Mouse (Mus musculus) limb, embryonic 10.5 days (tissue): ENCODE results near the gene Egfl7. TPM values are rescaled to one million over a fixed set of nuclear protein-coding genes. Genes with fewer than 3 reads are reported as not detected.

Source experiments
- DNase-seq: peaks from one replicate; pipeline ENCODE4 v3.0.0-alpha.2; 2017; ENCODE audit warnings: low spot score
- H3K27ac ChIP-seq: fragments of 300-500 bp; sonication (generic); 2 replicates; pipeline ENCODE4 v1.5.1; 2016; ENCODE audit warnings: mild to moderate bottlenecking
- H3K27me3 ChIP-seq: fragments of 300-500 bp; sonication (generic); 2 replicates; pipeline ENCODE4 v1.6.1; 2016; ENCODE audit warnings: low read depth, mild to moderate bottlenecking; ENCODE audit not compliant: poor library complexity, severe bottlenecking
- H3K36me3 ChIP-seq: fragments of 300-500 bp; sonication (generic); 2 replicates; pipeline ENCODE4 v1.6.1; 2016; ENCODE audit warnings: mild to moderate bottlenecking, moderate library complexity
- H3K4me1 ChIP-seq: fragments of 300-500 bp; sonication (generic); 2 replicates; pipeline ENCODE4 v1.6.1; 2016
- H3K4me3 ChIP-seq: fragments of 300-500 bp; sonication (generic); 2 replicates; pipeline ENCODE4 v1.5.1; 2016; ENCODE audit warnings: mild to moderate bottlenecking, moderate library complexity
- H3K9me3 ChIP-seq: fragments of 300-500 bp; sonication (generic); replicated peaks from 2 replicates; pipeline ENCODE4 v1.6.1; 2016; ENCODE audit warnings: mild to moderate bottlenecking
- WGBS: fragments of 180-500 bp; shearing (Covaris S2); methylation state at CpG from one replicate; pipeline ENCODE4 v1.1.7; 2016; 5-methylcytosine and 5-hydroxymethylcytosine counted together
- polyA plus RNA-seq: library from polyadenylated mRNA; unstranded; fragments of >200 nt; fragmentation: Nextera tagmentation; extraction: Ambion mirVana; gene quantifications from 2 replicates; pipeline ENCODE4 v1.2.1, GENCODE M21; 2016

Gene Egfl7
- polyA plus RNA-seq, 1 experiment from 2014 or later: 97.2 TPM

DNA sequence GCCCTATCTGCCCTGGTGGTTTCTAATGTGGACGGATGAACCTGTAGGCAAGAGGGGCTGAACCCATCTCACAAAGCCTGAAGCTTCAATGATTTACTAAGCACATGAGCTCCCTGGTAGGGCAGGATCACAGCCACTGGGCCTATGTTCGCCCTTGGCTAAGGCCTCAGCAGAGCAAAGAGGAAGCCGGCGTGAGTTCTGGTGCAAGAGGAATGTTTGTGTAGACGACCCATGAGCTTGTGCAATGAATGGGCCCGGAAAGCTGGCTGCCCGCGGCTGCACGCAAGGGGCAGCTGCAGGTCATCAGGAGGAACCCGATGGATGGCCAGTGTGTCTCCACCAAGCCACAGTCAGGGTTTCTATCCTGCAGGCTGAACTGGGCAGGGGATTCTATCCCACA is 30.0 kb upstream of the Egfl7 start:
- H3K27me3 ChIP-seq: no peaks in the 10 kb centered on the region
- DNase-seq: no peak
- no peak overlapping the region for H3K4me3 ChIP-seq
- H3K27ac ChIP-seq: no peak overlapping the region
- H3K9me3 ChIP-seq: no peaks in the 10 kb centered on the region
- H3K4me1 ChIP-seq: peaks cover 26% of the 10 kb centered on the region
- 90% methylated on average over 10 of the region's 10 CpGs for whole genome bisulfite sequencing
- no peaks in the 10 kb centered on the region for H3K36me3 ChIP-seq

DNA sequence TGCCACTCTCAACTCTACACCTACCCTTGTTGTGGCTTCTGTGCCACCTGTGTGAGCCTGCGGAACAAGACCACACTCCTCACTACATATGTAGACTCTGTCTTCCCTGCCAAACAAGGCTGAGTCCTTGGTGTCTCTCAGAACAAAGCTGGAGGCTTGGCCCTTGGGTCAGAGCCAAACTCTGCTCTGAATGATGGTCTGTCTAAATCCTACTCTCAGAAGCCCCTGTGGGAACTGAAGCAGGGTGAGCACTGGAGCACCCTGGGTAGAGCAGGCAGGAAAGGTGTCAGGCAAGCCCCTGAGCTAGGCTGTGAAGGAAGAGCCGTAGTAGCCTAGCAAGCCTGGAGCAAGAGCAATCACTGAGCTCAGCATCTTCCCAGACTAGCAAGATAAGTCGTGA is 29.6 kb upstream of the Egfl7 start:
- Histone ChIP-seq H3K4me1 (peaks cover 26% of the 10 kb centered on the region), H3K9me3 (no peaks in the 10 kb centered on the region), H3K27me3 (no peaks in the 10 kb centered on the region), H3K36me3 (no peaks in the 10 kb centered on the region), H3K27ac (no peak overlapping the region), H3K4me3 (no peak overlapping the region)
- WGBS: 74% methylated on average over 3 of the region's 3 CpGs
- no peak for DNase-seq

DNA sequence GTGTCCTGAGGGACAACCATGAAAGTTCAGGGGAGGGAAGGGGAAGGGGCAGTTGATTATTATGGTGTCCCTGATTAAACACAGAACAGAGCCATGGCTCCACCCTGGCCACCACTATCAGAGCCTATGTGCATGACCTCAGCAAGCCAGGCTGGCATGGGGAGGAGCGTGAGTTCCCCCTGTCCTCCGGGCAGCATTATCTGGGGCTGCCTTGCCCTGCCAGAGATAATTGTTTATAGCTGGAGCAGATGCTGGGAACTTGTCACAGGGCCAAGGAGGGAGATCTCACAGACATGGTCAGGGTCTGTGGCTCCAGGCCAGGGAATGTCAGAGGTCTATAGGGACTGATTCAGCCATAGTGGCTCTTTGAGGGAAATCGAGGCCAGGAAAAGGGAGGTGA is 29.0 kb upstream of the Egfl7 start:
- no peaks in the 10 kb centered on the region for H3K9me3 ChIP-seq
- no peaks in the 10 kb centered on the region for H3K36me3 ChIP-seq
- no peak for DNase-seq
- H3K4me1 ChIP-seq: peaks cover 26% of the 10 kb centered on the region
- WGBS: 88% methylated on average over 3 of the region's 3 CpGs
- H3K27ac ChIP-seq: peak overlapping the region; percentile 2; the same call in 1 of the 2 replicates
- no peak overlapping the region for H3K4me3 ChIP-seq
- H3K27me3 ChIP-seq: no peaks in the 10 kb centered on the region

DNA sequence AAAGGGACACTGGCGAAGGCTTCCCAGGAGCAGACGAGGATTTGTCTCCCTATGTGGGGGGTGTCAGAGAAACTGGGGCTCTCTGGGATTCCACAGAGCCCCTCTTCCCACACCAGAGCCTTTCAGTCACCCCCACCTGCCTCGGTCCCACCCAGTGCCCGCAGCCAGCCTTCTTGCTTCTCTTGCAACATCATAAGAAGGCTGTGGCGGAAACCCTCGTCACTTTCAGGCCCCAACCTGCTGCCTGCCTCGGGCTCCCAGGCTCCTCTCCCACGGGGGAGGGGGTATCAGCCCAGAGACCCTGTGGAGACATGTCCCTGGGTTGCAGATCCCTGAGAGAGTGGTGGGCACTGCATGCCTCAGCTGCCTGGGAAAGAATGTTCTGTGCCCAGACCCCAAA is 28.4 kb upstream of the Egfl7 start:
- Histone ChIP-seq H3K4me1 (peaks cover 26% of the 10 kb centered on the region), H3K27me3 (no peaks in the 10 kb centered on the region), H3K9me3 (no peaks in the 10 kb centered on the region), H3K4me3 (no peak overlapping the region), H3K36me3 (no peaks in the 10 kb centered on the region), H3K27ac (0 out of 2 replicates have a peak overlapping the region, but pooled peaks have one; percentile 2)
- no peak for DNase-seq
- 73% methylated on average over 8 of the region's 8 CpGs for WGBS

DNA sequence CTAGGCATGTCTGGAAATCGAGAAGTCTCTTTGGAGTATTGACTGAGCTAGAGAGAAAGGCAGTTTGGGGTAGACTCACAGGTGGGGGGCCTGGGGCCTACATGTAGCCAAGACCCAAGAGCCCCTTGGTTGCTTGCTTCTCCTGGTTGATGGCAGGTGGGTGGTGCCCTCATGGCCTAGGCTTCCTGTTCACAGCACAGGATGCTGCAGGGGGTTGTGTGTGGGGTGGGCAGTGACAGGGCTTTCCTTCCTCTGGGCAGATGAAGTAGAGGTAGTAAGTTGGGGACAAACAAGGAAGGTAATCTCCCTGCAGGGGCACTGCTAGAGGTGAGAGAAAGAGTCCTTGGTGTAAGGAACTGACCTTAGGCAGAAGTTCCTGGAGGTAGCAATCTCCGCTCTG is 27.7 kb upstream of the Egfl7 start:
- Histone ChIP-seq H3K27me3 (no peaks in the 10 kb centered on the region), H3K9me3 (no peaks in the 10 kb centered on the region), H3K36me3 (no peaks in the 10 kb centered on the region), H3K27ac (0 out of 2 replicates have a peak overlapping the region, but pooled peaks have one; percentile 2), H3K4me3 (no peak overlapping the region), H3K4me1 (peaks cover 28% of the 10 kb centered on the region)
- no peak for DNase-seq
- 90% methylated on average over 2 of the region's 2 CpGs for whole genome bisulfite sequencing

DNA sequence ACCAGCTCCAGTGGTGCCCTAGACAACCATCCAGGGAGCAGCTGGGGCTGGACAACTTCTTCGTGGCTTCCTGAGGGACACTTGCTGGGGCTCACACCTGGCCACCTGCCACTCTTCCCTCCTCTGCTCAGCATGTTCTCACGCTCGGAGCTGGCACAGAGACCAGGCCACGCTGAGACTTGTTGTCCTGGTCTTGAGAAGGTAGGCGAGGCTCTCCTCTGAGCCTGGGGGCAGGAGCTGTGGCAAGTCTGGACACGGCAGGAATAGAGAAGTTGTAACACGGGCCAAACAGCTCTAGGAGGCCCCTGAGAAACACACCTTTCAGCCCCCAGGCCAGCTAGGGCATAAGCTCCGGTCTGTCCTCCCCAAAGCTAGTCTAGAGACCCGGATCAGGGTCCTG is 25.9 kb upstream of the Egfl7 start:
- no peak for DNase-seq
- no peaks in the 10 kb centered on the region for H3K36me3 ChIP-seq
- peaks cover 19% of the 10 kb centered on the region for H3K4me1 ChIP-seq
- WGBS: 74% methylated on average over 9 of the region's 9 CpGs
- H3K27ac ChIP-seq: no peak overlapping the region
- H3K27me3 ChIP-seq: no peaks in the 10 kb centered on the region
- no peak overlapping the region for H3K4me3 ChIP-seq
- no peaks in the 10 kb centered on the region for H3K9me3 ChIP-seq

GRCm38 (mm10) chr2:26555076-26555475 is 24.7 kb upstream of the Egfl7 start:
- H3K4me3 ChIP-seq: no peak overlapping the region
- H3K4me1 ChIP-seq: peaks cover 17% of the 10 kb centered on the region
- H3K36me3 ChIP-seq: no peaks in the 10 kb centered on the region
- H3K27ac ChIP-seq: no peak overlapping the region
- no peaks in the 10 kb centered on the region for H3K27me3 ChIP-seq
- no peaks in the 10 kb centered on the region for H3K9me3 ChIP-seq
- 89% methylated on average over 4 of the region's 4 CpGs for WGBS
- no peak for DNase-seq

DNA sequence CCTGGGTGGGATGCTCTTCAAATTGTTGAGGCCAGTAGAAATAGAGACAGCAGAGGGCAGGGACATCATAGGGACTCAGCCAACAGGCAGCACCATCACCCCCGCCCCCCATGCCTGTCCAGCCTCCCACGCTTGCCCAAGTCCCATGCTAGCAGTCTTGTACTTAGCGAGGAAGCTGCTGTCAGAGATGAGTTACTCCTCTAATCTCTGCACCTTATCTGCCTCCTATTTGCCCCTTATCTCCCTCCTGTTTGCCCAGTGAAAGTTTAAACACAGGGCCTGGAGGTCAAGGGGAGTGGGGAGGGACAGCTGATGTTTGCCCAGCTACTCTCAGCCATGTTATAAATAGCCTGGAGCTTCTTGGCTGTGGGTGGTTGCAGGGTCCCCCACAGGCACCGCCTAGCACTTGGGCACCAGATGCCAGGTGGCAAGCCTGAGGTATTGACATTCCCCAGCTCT is 23.2 kb upstream of the Egfl7 start:
- Histone ChIP-seq H3K36me3 (no peaks in the 10 kb centered on the region), H3K4me3 (no peak overlapping the region), H3K27ac (no peak overlapping the region), H3K27me3 (no peaks in the 10 kb centered on the region), H3K9me3 (no peaks in the 10 kb centered on the region), H3K4me1 (peaks cover 28% of the 10 kb centered on the region)
- 40% methylated on average over 4 of the region's 4 CpGs for WGBS
- DNase-seq: no peak

DNA sequence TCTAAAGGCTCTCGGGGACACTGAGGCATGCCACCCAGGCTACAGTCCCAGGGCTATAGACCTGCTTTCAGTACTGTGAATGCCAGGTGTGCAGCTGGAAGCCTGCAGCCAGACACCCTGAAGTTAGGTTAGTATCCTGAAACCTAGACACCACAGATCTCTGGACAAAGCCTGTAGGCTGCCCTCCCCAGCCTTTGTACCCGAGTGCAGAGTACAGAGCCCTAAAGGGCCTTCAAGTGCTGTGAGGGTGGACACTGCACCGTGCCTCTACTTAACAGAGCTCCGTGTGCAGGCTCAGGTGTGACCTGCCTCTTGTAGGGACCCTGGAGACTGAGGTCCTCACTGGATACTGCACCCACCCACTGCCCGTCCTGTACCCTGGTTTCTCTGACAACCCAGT is 19.3 kb upstream of the Egfl7 start:
- Histone ChIP-seq H3K27ac (peak overlapping the region; percentile 17), H3K4me1 (peaks cover 22% of the 10 kb centered on the region), H3K27me3 (no peaks in the 10 kb centered on the region), H3K9me3 (no peaks in the 10 kb centered on the region), H3K4me3 (no peak overlapping the region), H3K36me3 (no peaks in the 10 kb centered on the region)
- WGBS: 91% methylated on average over 5 of the region's 5 CpGs
- no peak for DNase-seq

GRCm38 (mm10) chr2:26561351-26562016 is 18.3 kb upstream of the Egfl7 start:
- DNase-seq: peak; percentile 56
- 43% methylated on average over 6 of the region's 6 CpGs for WGBS
- Histone ChIP-seq H3K4me3 (no peak overlapping the region), H3K9me3 (no peaks in the 10 kb centered on the region), H3K4me1 (peaks cover 22% of the 10 kb centered on the region), H3K36me3 (no peaks in the 10 kb centered on the region), H3K27me3 (no peaks in the 10 kb centered on the region), H3K27ac (peak overlapping the region; percentile 17; the same call in 1 of the 2 replicates)

GRCm38 (mm10) chr2:26566221-26566620 is 13.6 kb upstream of the Egfl7 start:
- peaks cover 11% of the 10 kb centered on the region for H3K4me1 ChIP-seq
- no peak overlapping the region for H3K27ac ChIP-seq
- no peaks in the 10 kb centered on the region for H3K36me3 ChIP-seq
- no peak overlapping the region for H3K4me3 ChIP-seq
- H3K9me3 ChIP-seq: no peaks in the 10 kb centered on the region
- DNase-seq: no peak
- no peaks in the 10 kb centered on the region for H3K27me3 ChIP-seq
- 16% methylated on average over 4 of the region's 4 CpGs for WGBS

GRCm38 (mm10) chr2:26570034-26570433 is 9.8 kb upstream of the Egfl7 start:
- no peak overlapping the region for H3K27ac ChIP-seq
- peak; percentile 79 for DNase-seq
- no peak overlapping the region for H3K4me3 ChIP-seq
- no peaks in the 10 kb centered on the region for H3K9me3 ChIP-seq
- 8% methylated on average over 3 of the region's 3 CpGs for WGBS
- H3K4me1 ChIP-seq: peaks cover 19% of the 10 kb centered on the region
- H3K27me3 ChIP-seq: no peaks in the 10 kb centered on the region
- H3K36me3 ChIP-seq: no peaks in the 10 kb centered on the region

DNA sequence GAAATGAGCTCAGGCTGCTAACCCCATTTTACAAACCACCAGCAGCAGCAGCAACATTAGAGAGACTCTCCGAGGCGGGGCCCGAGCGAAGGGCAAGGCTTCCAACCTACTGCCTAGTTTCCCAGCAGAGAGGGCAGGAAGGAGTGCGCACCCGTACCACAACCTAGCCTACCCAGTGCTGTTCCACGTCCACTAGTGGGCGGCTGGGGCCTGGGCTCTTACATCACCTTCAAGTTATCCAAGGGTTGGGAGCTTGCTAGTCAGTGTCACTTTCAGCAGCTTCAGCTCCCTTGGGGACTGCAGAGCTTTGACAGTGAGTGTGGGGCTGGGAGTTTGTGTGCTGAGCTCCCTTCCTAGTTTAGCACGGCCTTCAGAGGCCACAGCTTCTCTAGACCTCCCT is 8.4 kb upstream of the Egfl7 start:
- no peaks in the 10 kb centered on the region for H3K36me3 ChIP-seq
- no peaks in the 10 kb centered on the region for H3K27me3 ChIP-seq
- H3K4me1 ChIP-seq: peaks cover 28% of the 10 kb centered on the region
- H3K9me3 ChIP-seq: no peaks in the 10 kb centered on the region
- H3K27ac ChIP-seq: peak overlapping the region; percentile 53
- DNase-seq: no peak
- no peak overlapping the region for H3K4me3 ChIP-seq
- 83% methylated on average over 9 of the region's 9 CpGs for WGBS

GRCm38 (mm10) chr2:26571826-26572225 is 8.0 kb upstream of the Egfl7 start:
- no peak for DNase-seq
- WGBS: 61% methylated on average over 5 of the region's 5 CpGs
- H3K9me3 ChIP-seq: no peaks in the 10 kb centered on the region
- H3K4me3 ChIP-seq: no peak overlapping the region
- H3K27me3 ChIP-seq: no peaks in the 10 kb centered on the region
- peaks cover 28% of the 10 kb centered on the region for H3K4me1 ChIP-seq
- peak overlapping the region; percentile 53 for H3K27ac ChIP-seq
- no peaks in the 10 kb centered on the region for H3K36me3 ChIP-seq
